Mouse (Mus musculus) heart, adult 2 months (tissue): Measurements from ENCODE around the gene Xrcc2.

Experiments
- CTCF ChIP-seq: fragments of 200-600 bp; IDR thresholded peaks from 2 replicates; pipeline ENCODE4 v1.8.1; 2022; ENCODE audit warnings: antibody characterized with exemption, mild to moderate bottlenecking, moderate library complexity
- POLR2A ChIP-seq: fragments of 200-500 bp; IDR thresholded peaks from 2 replicates; pipeline ENCODE4 v1.6.1; 2011; ENCODE audit warnings: mild to moderate bottlenecking, low read depth, low read length, control low read depth; ENCODE audit not compliant: insufficient read depth

GRCm38 (mm10) chr5:25704702-25705566, 691 bp downstream of the Xrcc2 start:
- TF ChIP-seq POLR2A (no peak), CTCF (no peak)
